Mouse (Mus musculus) megakaryocyte, embryonic 14.5 days (primary cell): Measurements from ENCODE around the gene Lysmd3. TPM values are rescaled to one million over a fixed set of nuclear protein-coding genes. Genes with fewer than 3 reads are reported as not detected.
A peak's percentile ranks its signal among the peaks of the same experiment; 100 is the strongest.
"Not testable (repeated sequence)": the region's sequence is repeated elsewhere in the genome, so short reads cannot be mapped to it uniquely, and the experiment has no call there.

Experiments
- H3K27me3 ChIP-seq: replicated peaks from 2 replicates; pipeline ENCODE3; 2012; ENCODE audit warnings: inconsistent platforms
- H3K36me3 ChIP-seq: replicated peaks from 2 replicates; pipeline ENCODE3; 2012; ENCODE audit warnings: low read length, inconsistent platforms, mixed read lengths
- H3K4me1 ChIP-seq: 2 replicates; pipeline ENCODE4 v1.6.1; 2012; ENCODE audit warnings: inconsistent platforms
- H3K4me3 ChIP-seq: replicated peaks from 2 replicates; pipeline ENCODE3; 2012; ENCODE audit warnings: moderate library complexity, mild to moderate bottlenecking, inconsistent platforms
- H3K9me3 ChIP-seq: 2 replicates; pipeline ENCODE4 v1.6.1; 2012; ENCODE audit warnings: inconsistent platforms
- FLI1 ChIP-seq: IDR thresholded peaks from 2 replicates; pipeline ENCODE4 v1.6.1; 2012; ENCODE audit warnings: low read length, inconsistent platforms, mixed read lengths
- GATA1 ChIP-seq: IDR thresholded peaks from 3 replicates; pipeline ENCODE4 v1.6.1; 2012; ENCODE audit warnings: mixed read lengths, low read length, inconsistent platforms, borderline replicate concordance
- polyA plus RNA-seq: library from polyadenylated mRNA; stranded (reverse); fragments of >175 nt; gene quantifications from 2 replicates; pipeline ENCODE4 v1.2.3, GENCODE M21; 2012; ENCODE audit warnings: low replicate concordance; ENCODE audit not compliant: insufficient read depth

The Lysmd3 gene
- polyA plus RNA-seq = 0.49 TPM in 1 of 2 replicates, not detected in the other

GRCm38 (mm10) chr13:81657351-81658052 lies at the start of gene Lysmd3:
Gene Lysmd3 (plus strand): TSS chr13:81657663.
- no peaks in the 10 kb centered on the region for H3K27me3 ChIP-seq
- peaks cover 20% of the 10 kb centered on the region for H3K4me1 ChIP-seq
- peaks cover 5% of the 10 kb centered on the region for H3K9me3 ChIP-seq
- H3K4me3 ChIP-seq = peak within 1 kb of the TSS; percentile 96
- TF ChIP-seq GATA1 (no peak), FLI1 (no peak)
- H3K36me3 ChIP-seq = peaks cover 2% of the 10 kb centered on the region

- no peaks in the 10 kb centered on the region for H3K4me1 ChIP-seq
- H3K36me3 ChIP-seq = no peaks in the 10 kb centered on the region
- TF ChIP-seq GATA1 (no peak), FLI1 (no peak)
- no peaks in the 10 kb centered on the region for H3K27me3 ChIP-seq
- H3K9me3 ChIP-seq = 0 out of 2 replicates have a peak, but pooled peaks cover 3% of the 10 kb centered on the region
- H3K4me3 ChIP-seq = no peak overlapping the region
Measured at GRCm38 (mm10) chr13:81610349-81610748, 47.1 kb upstream of the Lysmd3 start.

- not testable (repeated sequence) for H3K9me3 ChIP-seq, H3K4me3 ChIP-seq, H3K4me1 ChIP-seq, H3K36me3 ChIP-seq
- H3K27me3 ChIP-seq = peaks cover 13% of the 10 kb centered on the region
Measured at GRCm38 (mm10) chr13:81627861-81628260, 29.6 kb upstream of the Lysmd3 start.

GRCm38 (mm10) chr13:81628631-81629190 lies 28.8 kb upstream of the Lysmd3 start:
- Histone ChIP-seq H3K4me3 (no peak overlapping the region), H3K27me3 (peaks cover 22% of the 10 kb centered on the region), H3K4me1 (peaks cover 8% of the 10 kb centered on the region), H3K9me3 (peaks cover 7% of the 10 kb centered on the region), H3K36me3 (no peaks in the 10 kb centered on the region)
- TF ChIP-seq FLI1 = no peak
- TF ChIP-seq GATA1 = no peak

GRCm38 (mm10) chr13:81629395-81629794 lies 28.1 kb upstream of the Lysmd3 start:
- TF ChIP-seq FLI1 (no peak), GATA1 (no peak)
- Histone ChIP-seq H3K27me3 (peaks cover 27% of the 10 kb centered on the region), H3K4me3 (no peak overlapping the region), H3K36me3 (no peaks in the 10 kb centered on the region), H3K4me1 (peaks cover 8% of the 10 kb centered on the region), H3K9me3 (peaks cover 9% of the 10 kb centered on the region)

GRCm38 (mm10) chr13:81630566-81630965 lies 26.9 kb upstream of the Lysmd3 start:
- H3K4me1 ChIP-seq = peaks cover 8% of the 10 kb centered on the region
- no peaks in the 10 kb centered on the region for H3K36me3 ChIP-seq
- TF ChIP-seq GATA1 (no peak), FLI1 (no peak)
- H3K27me3 ChIP-seq = peaks cover 32% of the 10 kb centered on the region
- H3K4me3 ChIP-seq = no peak overlapping the region
- peaks cover 9% of the 10 kb centered on the region for H3K9me3 ChIP-seq

- H3K4me1 ChIP-seq = peaks cover 8% of the 10 kb centered on the region
Measured at GRCm38 (mm10) chr13:81632720-81633415, 24.6 kb upstream of the Lysmd3 start, which contains the start of gene Adgrv1. Gene Adgrv1 (minus strand): TSS chr13:81633154.

GRCm38 (mm10) chr13:81639624-81640023 lies 17.8 kb upstream of the Lysmd3 start:
- Histone ChIP-seq H3K4me3 (no peak overlapping the region), H3K9me3 (no peaks in the 10 kb centered on the region), H3K4me1 (peaks cover 12% of the 10 kb centered on the region), H3K27me3 (peaks cover 7% of the 10 kb centered on the region), H3K36me3 (no peaks in the 10 kb centered on the region)
- no peak for TF ChIP-seq GATA1
- no peak for TF ChIP-seq FLI1

More at GRCm38 (mm10) chr13:81632720-81633415, 24.6 kb upstream of the Lysmd3 start, which contains the start of gene Adgrv1:
- Histone ChIP-seq H3K27me3 (peaks cover 36% of the 10 kb centered on the region), H3K4me3 (peak within 1 kb of the TSS; percentile 71), H3K9me3 (peaks cover 9% of the 10 kb centered on the region), H3K36me3 (no peaks in the 10 kb centered on the region)
- no peak for TF ChIP-seq GATA1
- no peak for TF ChIP-seq FLI1

- no peak overlapping the region for H3K4me3 ChIP-seq
- peaks cover 12% of the 10 kb centered on the region for H3K4me1 ChIP-seq
- H3K36me3 ChIP-seq = no peaks in the 10 kb centered on the region
- no peaks in the 10 kb centered on the region for H3K9me3 ChIP-seq
- peaks cover 4% of the 10 kb centered on the region for H3K27me3 ChIP-seq
- TF ChIP-seq FLI1 (no peak), GATA1 (no peak)
Measured at GRCm38 (mm10) chr13:81640881-81641280, 16.6 kb upstream of the Lysmd3 start.
